Mouse (Mus musculus) MEL (cell line): ENCODE measurements at regions not wholly inside any gene's neighbourhood (a gene's known extent, or its start where the extent isn't known, plus 50 kb on each side); places are given as distances from the start of the nearest gene placed in this dataset.

Experiments used
- DNase-seq: peaks from one replicate; pipeline ENCODE4 v3.0.0; 2011; ENCODE audit warnings: low read depth, low spot score
- H3K27ac ChIP-seq: 2 replicates; pipeline ENCODE4 v1.5.1; 2012; ENCODE audit warnings: low read depth, mild to moderate bottlenecking, control low read depth, low read length, moderate library complexity; ENCODE audit not compliant: control insufficient read depth
- H3K27me3 ChIP-seq, 2 experiments: fragments of 150-350 bp in 1 of 2; sonication (generic) in 1 of 2; 2 replicates each; pipeline ENCODE4 v1.6.1; 2012; ENCODE audit warnings: low read length in 2 of 2, mild to moderate bottlenecking in 2 of 2, improper control_type of control experiment in 1 of 2, moderate library complexity in 1 of 2; ENCODE audit not compliant: insufficient read depth in 2 of 2, control insufficient read depth in 1 of 2
- H3K36me3 ChIP-seq, 2 experiments: 2 replicates each; pipeline ENCODE4 v1.6.1; 2012 to 2014; ENCODE audit warnings: low read length in 2 of 2, improper control_type of control experiment in 1 of 2, inconsistent platforms in 1 of 2, mild to moderate bottlenecking in 1 of 2; ENCODE audit not compliant: insufficient read depth in 2 of 2, control insufficient read depth in 1 of 2
- H3K4me1 ChIP-seq, 2 experiments: fragments of 150-350 bp in 1 of 2; sonication (generic) in 1 of 2; 2 replicates each; pipeline ENCODE4 v1.6.1; 2012; ENCODE audit warnings: low read length in 2 of 2, improper control_type of control experiment in 1 of 2, mild to moderate bottlenecking in 1 of 2; ENCODE audit not compliant: insufficient read depth in 2 of 2, control insufficient read depth in 1 of 2
- H3K4me3 ChIP-seq, 2 experiments: fragments of 150-350 bp in 1 of 2; sonication (generic) in 1 of 2; 2 replicates each; pipeline ENCODE4 v1.5.1; 2012; ENCODE audit warnings: low read depth in 2 of 2, low read length in 2 of 2, mild to moderate bottlenecking in 2 of 2, moderate library complexity in 2 of 2, control low read depth in 1 of 2, improper control_type of control experiment in 1 of 2; ENCODE audit not compliant: control insufficient read depth in 1 of 2, insufficient read depth in 1 of 2
- H3K79me2 ChIP-seq: 2 replicates; pipeline ENCODE4 v1.6.1; 2012; ENCODE audit warnings: mild to moderate bottlenecking, low read length, moderate library complexity; ENCODE audit not compliant: control insufficient read depth, poor library complexity, insufficient read depth
- H3K9ac ChIP-seq: 2 replicates; pipeline ENCODE4 v1.6.1; 2012; ENCODE audit warnings: low read depth, mild to moderate bottlenecking, control low read depth, low read length, moderate library complexity; ENCODE audit not compliant: control insufficient read depth, poor library complexity, severe bottlenecking
- H3K9me3 ChIP-seq: fragments of 150-350 bp; sonication (generic); replicated peaks from 2 replicates; pipeline ENCODE4 v1.6.1; 2012; ENCODE audit warnings: mild to moderate bottlenecking, low read length, improper control_type of control experiment, moderate library complexity; ENCODE audit not compliant: insufficient read depth
- BHLHE40 ChIP-seq: IDR thresholded peaks from 2 replicates; pipeline ENCODE4 v1.6.1; 2012; ENCODE audit warnings: low read depth, mild to moderate bottlenecking, inconsistent platforms, low read length, improper control_type of control experiment, borderline replicate concordance
- CHD1 ChIP-seq: IDR thresholded peaks from 2 replicates; pipeline ENCODE4 v1.6.1; 2012; ENCODE audit warnings: low read depth, mild to moderate bottlenecking, inconsistent platforms, low read length, improper control_type of control experiment
- CTCF ChIP-seq, 3 experiments: IDR thresholded peaks in 2 of 3; conservative IDR thresholded peaks in 1 of 3; 2 replicates each; pipeline ENCODE4 v1.5.1; 2011 to 2012; ENCODE audit warnings: low read length in 3 of 3, low read depth in 2 of 3, mild to moderate bottlenecking in 2 of 3, improper control_type of control experiment in 1 of 3, inconsistent platforms in 1 of 3, mixed read lengths in 1 of 3, moderate library complexity in 1 of 3; ENCODE audit not compliant: control insufficient read depth in 1 of 3, insufficient read depth in 1 of 3, poor library complexity in 1 of 3, severe bottlenecking in 1 of 3
- E2F4 ChIP-seq: IDR thresholded peaks from 2 replicates; pipeline ENCODE4 v1.6.1; 2011; ENCODE audit warnings: low read depth, low read length, improper control_type of control experiment, borderline replicate concordance
- EP300 ChIP-seq, 2 experiments: IDR thresholded peaks; 2 replicates each; pipeline ENCODE4 v1.6.1; 2011; ENCODE audit warnings: improper control_type of control experiment in 2 of 2, low read length in 2 of 2, low read depth in 1 of 2, mild to moderate bottlenecking in 1 of 2
- ETS1 ChIP-seq: IDR thresholded peaks from 2 replicates; pipeline ENCODE4 v1.6.1; 2012; ENCODE audit warnings: low read depth, mild to moderate bottlenecking, inconsistent platforms, low read length, improper control_type of control experiment, moderate library complexity
- GATA1 ChIP-seq: IDR thresholded peaks from 2 replicates; pipeline ENCODE4 v1.6.1; 2011; ENCODE audit warnings: low read depth, low read length, improper control_type of control experiment
- HCFC1 ChIP-seq: IDR thresholded peaks from 2 replicates; pipeline ENCODE4 v1.6.1; 2012; ENCODE audit warnings: low read depth, mild to moderate bottlenecking, inconsistent platforms, low read length, improper control_type of control experiment, moderate library complexity
- MAFK ChIP-seq: IDR thresholded peaks from 2 replicates; pipeline ENCODE4 v1.6.1; 2011; ENCODE audit warnings: low read depth, mild to moderate bottlenecking, low read length, improper control_type of control experiment, borderline replicate concordance
- MAX ChIP-seq: IDR thresholded peaks from 2 replicates; pipeline ENCODE4 v1.6.1; 2011; ENCODE audit warnings: low read length, improper control_type of control experiment
- MYB ChIP-seq: IDR thresholded peaks from 2 replicates; pipeline ENCODE4 v1.6.1; 2011; ENCODE audit warnings: mild to moderate bottlenecking, low read depth, low read length, improper control_type of control experiment
- MYC ChIP-seq: IDR thresholded peaks from 2 replicates; pipeline ENCODE4 v1.6.1; 2011; ENCODE audit warnings: low read depth, mild to moderate bottlenecking, low read length, improper control_type of control experiment, moderate library complexity
- POLR2AphosphoS2 ChIP-seq: IDR thresholded peaks from 2 replicates; pipeline ENCODE4 v1.6.1; 2011; ENCODE audit warnings: low read length, improper control_type of control experiment
- RAD21 ChIP-seq: IDR thresholded peaks from 2 replicates; pipeline ENCODE4 v1.6.1; 2011; ENCODE audit warnings: mild to moderate bottlenecking, low read depth, low read length, improper control_type of control experiment
- SIN3A ChIP-seq: IDR thresholded peaks from 2 replicates; pipeline ENCODE4 v1.6.1; 2012; ENCODE audit warnings: low read length, improper control_type of control experiment, inconsistent platforms
- SMC3 ChIP-seq: IDR thresholded peaks from 2 replicates; pipeline ENCODE4 v1.6.1; 2011; ENCODE audit warnings: low read depth, low read length, improper control_type of control experiment
- TAL1 ChIP-seq: IDR thresholded peaks from 2 replicates; pipeline ENCODE4 v1.6.1; 2012; ENCODE audit warnings: mild to moderate bottlenecking, inconsistent platforms, low read length, moderate library complexity, mixed read lengths
- TBP ChIP-seq: IDR thresholded peaks from 2 replicates; pipeline ENCODE4 v1.8.0; 2011; ENCODE audit warnings: low read depth, low read length, improper control_type of control experiment
- UBTF ChIP-seq: IDR thresholded peaks from 2 replicates; pipeline ENCODE4 v1.6.1; 2012; ENCODE audit warnings: low read depth, mild to moderate bottlenecking, inconsistent platforms, low read length, improper control_type of control experiment, moderate library complexity, borderline replicate concordance; ENCODE audit not compliant: insufficient read depth
- USF1 ChIP-seq: IDR thresholded peaks from 2 replicates; pipeline ENCODE4 v1.6.1; 2014; ENCODE audit warnings: low read depth, mild to moderate bottlenecking, inconsistent platforms, low read length, improper control_type of control experiment, moderate library complexity
- ZKSCAN1 ChIP-seq: IDR thresholded peaks from 2 replicates; pipeline ENCODE4 v1.6.1; 2012; ENCODE audit warnings: low read depth, mild to moderate bottlenecking, inconsistent platforms, low read length, improper control_type of control experiment, moderate library complexity
- ZMIZ1 ChIP-seq: IDR thresholded peaks from 2 replicates; pipeline ENCODE4 v1.6.1; 2012; ENCODE audit warnings: low read depth, mild to moderate bottlenecking, inconsistent platforms, low read length, improper control_type of control experiment, moderate library complexity
- ZNF384 ChIP-seq: IDR thresholded peaks from 2 replicates; pipeline ENCODE4 v1.6.1; 2012; ENCODE audit warnings: low read depth, mild to moderate bottlenecking, inconsistent platforms, low read length, improper control_type of control experiment

GRCm38 (mm10) chr13:115421483-115421882 is 319.7 kb upstream of the Itga1 start:
- Histone ChIP-seq H3K79me2 (no peaks in the 10 kb centered on the region), H3K27ac (no peak overlapping the region), H3K4me3 (no peak overlapping the region), H3K27me3 (no peaks in the 10 kb centered on the region), H3K9me3 (no peaks in the 10 kb centered on the region)
- TF ChIP-seq GATA1: no peak
- TF ChIP-seq MYB: no peak
- TF ChIP-seq HCFC1: no peak
- no peak for TF ChIP-seq ETS1
- TF ChIP-seq SMC3: no peak
- no peak for TF ChIP-seq ZKSCAN1
- TF ChIP-seq ZMIZ1: no peak
- no peak for TF ChIP-seq POLR2AphosphoS2
- TF ChIP-seq, all 39 proteins: peak for 0
- DNase-seq: no peak
- no peak overlapping the region for H3K9ac ChIP-seq
- no peaks in the 10 kb centered on the region for H3K4me1 ChIP-seq
- H3K36me3 ChIP-seq: no peaks in the 10 kb centered on the region

GRCm38 (mm10) chr13:115417829-115418228 is 316.1 kb upstream of the Itga1 start:
- Histone ChIP-seq H3K36me3 (no peaks in the 10 kb centered on the region), H3K9ac (no peak overlapping the region), H3K4me1 (no peaks in the 10 kb centered on the region)
- TF ChIP-seq TAL1 (no peak), USF1 (no peak), E2F4 (no peak), MAFK (no peak), SMC3 (no peak), RAD21 (no peak), MAX (no peak), ZNF384 (no peak), EP300 (IDR thresholded peaks at IDR 0.05; ENCODE audit: low read depth in 1 of 2, low read length in 2 of 2) (no peak), CTCF (IDR thresholded peaks at IDR 0.05 in 2 of 3, conservative IDR thresholded peaks at IDR 0.05 in 1 of 3; ENCODE audit: control insufficient read depth in 1 of 3, insufficient read depth in 1 of 3, low read depth in 2 of 3, low read length in 3 of 3, poor library complexity in 1 of 3, severe bottlenecking in 1 of 3) (no peak), MYC (no peak), MYB (no peak), UBTF (no peak), TBP (no peak), SIN3A (no peak), CHD1 (no peak), BHLHE40 (no peak)
- TF ChIP-seq, all 39 proteins: peak for 0
- no peak for DNase-seq
- no peaks in the 10 kb centered on the region for H3K27me3 ChIP-seq
- no peak overlapping the region for H3K27ac ChIP-seq
- H3K9me3 ChIP-seq: no peaks in the 10 kb centered on the region
- H3K4me3 ChIP-seq: no peak overlapping the region
- H3K79me2 ChIP-seq: no peaks in the 10 kb centered on the region
